Mouse (Mus musculus) limb, embryonic 15.5 days (tissue): Measurements from ENCODE around the gene Bbip1. TPM values are rescaled to one million over a fixed set of nuclear protein-coding genes. Genes with fewer than 3 reads are reported as not detected.

ENCODE experiments used
- ATAC-seq: fragments of 200-750 bp; cut with Nextera tagmentation; 2 replicates; pipeline ENCODE4 v1.8.0; 2017; ENCODE audit warnings: low read depth, moderate TSS enrichment; ENCODE audit not compliant: insufficient number of reproducible peaks, low FRiP score, low TSS enrichment
- H3K27ac ChIP-seq: fragments of 300-500 bp; sonication (generic); 2 replicates; pipeline ENCODE4 v1.5.1; 2015; ENCODE audit warnings: moderate library complexity, mild to moderate bottlenecking, inconsistent platforms
- H3K27me3 ChIP-seq: fragments of 300-500 bp; sonication (generic); 2 replicates; pipeline ENCODE4 v1.6.1; 2015; ENCODE audit warnings: inconsistent platforms
- H3K36me3 ChIP-seq: fragments of 300-500 bp; sonication (generic); 2 replicates; pipeline ENCODE4 v1.6.1; 2015; ENCODE audit warnings: inconsistent platforms
- H3K4me1 ChIP-seq: fragments of 300-500 bp; sonication (generic); 2 replicates; pipeline ENCODE4 v1.6.1; 2015; ENCODE audit warnings: inconsistent platforms
- H3K4me2 ChIP-seq: fragments of 300-500 bp; sonication (generic); 2 replicates; pipeline ENCODE4 v1.6.1; 2015; ENCODE audit warnings: mild to moderate bottlenecking, inconsistent platforms
- H3K4me3 ChIP-seq: fragments of 300-500 bp; sonication (generic); 2 replicates; pipeline ENCODE4 v1.5.1; 2015; ENCODE audit warnings: mild to moderate bottlenecking, inconsistent platforms
- H3K9ac ChIP-seq: fragments of 300-500 bp; sonication (generic); 2 replicates; pipeline ENCODE4 v1.6.1; 2015; ENCODE audit warnings: inconsistent platforms
- H3K9me3 ChIP-seq: fragments of 300-500 bp; sonication (generic); 2 replicates; pipeline ENCODE4 v1.6.1; 2016; ENCODE audit warnings: inconsistent platforms
- WGBS: fragments of 180-500 bp; shearing (Covaris S2); methylation state at CpG from one replicate; pipeline ENCODE4 v1.1.7; 2015; 5-methylcytosine and 5-hydroxymethylcytosine counted together
- polyA plus RNA-seq: library from polyadenylated mRNA; unstranded; fragments of >200 nt; fragmentation: Nextera tagmentation; extraction: Ambion mirVana; gene quantifications from 2 replicates; pipeline ENCODE4 v1.2.1, GENCODE M21; 2015

Bbip1 gene
- polyA plus RNA-seq, 1 experiment from 2014 or later, result 59.5 TPM

DNA sequence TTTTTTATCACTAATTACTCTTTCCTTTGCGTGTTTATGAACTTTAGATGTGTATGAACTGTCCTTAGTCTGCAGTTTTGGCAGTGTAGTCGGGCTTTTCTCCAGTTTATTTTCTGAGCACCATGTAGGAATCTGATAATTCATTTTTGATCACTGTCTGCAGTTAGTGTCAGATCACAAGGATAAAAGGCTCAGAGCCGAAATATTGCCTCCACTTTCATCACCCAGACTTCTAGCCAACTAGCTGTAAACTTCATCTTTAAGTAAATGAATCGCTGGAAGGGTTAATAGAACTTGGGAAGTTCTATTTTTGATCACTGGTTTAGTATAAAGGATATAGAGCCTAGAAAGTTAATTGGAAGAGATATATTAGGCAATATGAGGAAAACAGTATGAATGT lies 18.1 kb upstream of the Bbip1 start:
- Histone ChIP-seq H3K27me3 (no peaks in the 10 kb centered on the region), H3K4me3 (no peak overlapping the region), H3K27ac (no peak overlapping the region), H3K4me2 (no peak overlapping the region), H3K36me3 (0 out of 2 replicates have a peak, but pooled peaks cover 3% of the 10 kb centered on the region), H3K4me1 (no peaks in the 10 kb centered on the region), H3K9me3 (no peaks in the 10 kb centered on the region), H3K9ac (no peak overlapping the region)
- no peak for ATAC-seq
- whole genome bisulfite sequencing, result 84% methylated on average over 4 of the region's 4 CpGs

DNA sequence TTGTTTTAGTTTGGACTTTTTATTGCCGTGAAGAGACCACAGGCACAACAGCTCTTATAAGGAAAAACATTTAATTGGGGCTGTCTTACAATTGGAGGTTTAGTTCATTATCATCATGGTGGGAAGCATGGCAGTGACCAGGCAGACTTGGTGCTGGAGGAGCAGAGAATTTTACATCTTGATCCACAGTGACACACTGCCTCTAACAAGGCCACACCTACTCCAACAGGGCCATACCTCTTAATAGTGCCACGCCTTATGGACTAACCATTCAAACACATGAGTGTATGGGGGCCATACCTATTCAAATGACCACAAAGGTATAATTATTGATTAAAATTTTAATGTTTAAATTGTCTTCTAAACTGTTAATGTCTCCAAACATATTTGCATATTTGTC lies 13.1 kb upstream of the Bbip1 start:
- Histone ChIP-seq H3K36me3 (0 out of 2 replicates have a peak, but pooled peaks cover 3% of the 10 kb centered on the region), H3K4me3 (no peak overlapping the region), H3K27me3 (no peaks in the 10 kb centered on the region), H3K9me3 (no peaks in the 10 kb centered on the region), H3K4me1 (peaks cover 4% of the 10 kb centered on the region), H3K9ac (no peak overlapping the region), H3K4me2 (no peak overlapping the region), H3K27ac (no peak overlapping the region)
- ATAC-seq, result no peak
- 93% methylated on average over 2 of the region's 2 CpGs for WGBS

DNA sequence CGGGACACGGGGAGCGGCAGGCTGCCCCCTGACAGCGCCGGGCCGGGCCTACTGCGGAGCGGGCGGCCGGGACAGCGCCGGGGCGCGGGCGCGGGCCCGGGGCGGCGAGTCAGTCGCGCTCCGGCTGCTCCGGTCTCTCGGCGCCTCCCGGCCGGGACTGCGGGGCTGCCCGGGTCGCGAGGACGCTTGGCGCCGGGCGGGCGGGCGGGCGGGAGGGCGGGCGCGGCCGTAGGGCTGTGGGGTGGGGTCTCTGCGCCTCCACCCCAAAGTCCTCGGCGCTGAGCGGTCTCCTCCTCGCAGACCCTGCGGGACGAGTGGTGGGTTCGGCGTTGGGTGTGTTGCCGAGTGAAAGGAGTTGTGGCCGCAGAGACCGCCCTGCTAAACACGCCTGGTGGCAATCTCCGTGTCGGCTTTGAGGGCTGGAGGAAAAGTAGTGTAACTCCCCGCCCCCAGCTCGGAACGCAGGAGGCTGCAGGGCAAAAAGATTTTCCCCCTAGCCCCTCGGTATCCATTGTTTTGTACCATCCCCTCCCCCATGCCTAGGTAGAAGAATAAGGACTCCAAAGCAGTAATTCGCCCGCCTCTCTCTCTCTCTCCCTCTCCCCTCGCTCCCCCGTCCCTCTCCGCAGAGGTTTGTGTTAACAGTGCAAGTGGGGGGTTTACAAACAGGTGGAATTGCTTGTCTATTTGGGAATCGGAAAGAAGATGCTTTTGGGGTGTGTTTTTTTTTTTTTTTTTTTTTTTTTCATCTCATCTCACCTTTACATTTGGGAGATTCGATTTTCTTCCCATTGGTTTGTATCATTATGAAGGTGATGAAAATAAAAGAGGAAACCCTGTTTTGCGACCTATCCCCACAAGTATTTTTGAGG lies 980 bp upstream of the Bbip1 start:
- peak overlapping the region; percentile 98 for H3K4me3 ChIP-seq
- H3K36me3 ChIP-seq, result no peaks in the 10 kb centered on the region
- H3K27me3 ChIP-seq, result no peaks in the 10 kb centered on the region
- H3K9me3 ChIP-seq, result no peaks in the 10 kb centered on the region
- under 1% methylated on average over 45 of the region's 69 CpGs for WGBS
- peak overlapping the region; percentile 95 for H3K9ac ChIP-seq
- ATAC-seq, result peak; percentile 2; the same call in 1 of the 2 replicates
- peaks cover 13% of the 10 kb centered on the region for H3K4me1 ChIP-seq
- peak overlapping the region; percentile 64 for H3K4me2 ChIP-seq
- peak overlapping the region; percentile 97 for H3K27ac ChIP-seq

DNA sequence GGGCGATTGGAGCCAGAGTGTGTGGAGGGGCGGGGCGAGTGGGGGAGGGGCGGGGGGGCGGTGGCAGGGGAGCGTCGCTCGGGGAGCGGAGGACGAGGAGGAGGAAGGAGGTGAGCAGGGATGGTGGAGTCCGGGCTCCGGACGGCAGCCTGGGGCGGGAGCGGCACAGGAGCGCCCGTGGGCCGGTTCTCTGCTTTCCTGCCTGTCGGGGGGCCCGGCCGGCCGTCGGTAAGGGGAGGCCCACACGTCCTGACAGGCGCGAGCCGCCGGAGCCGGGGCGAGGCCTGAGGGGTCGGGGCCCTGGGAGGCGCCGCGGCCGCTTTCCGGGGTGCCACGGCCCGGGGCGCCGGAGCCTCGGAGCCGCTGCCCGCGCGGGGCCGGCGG lies 351 bp upstream of the Bbip1 start:
- Histone ChIP-seq H3K27me3 (no peaks in the 10 kb centered on the region), H3K4me1 (peaks cover 13% of the 10 kb centered on the region), H3K4me3 (peak overlapping the region; percentile 98), H3K9me3 (no peaks in the 10 kb centered on the region), H3K4me2 (peak overlapping the region; percentile 64), H3K36me3 (no peaks in the 10 kb centered on the region), H3K9ac (peak overlapping the region; percentile 95), H3K27ac (peak overlapping the region; percentile 97)
- ATAC-seq, result no peak
- WGBS, result under 1% methylated on average over 36 of the region's 47 CpGs

DNA sequence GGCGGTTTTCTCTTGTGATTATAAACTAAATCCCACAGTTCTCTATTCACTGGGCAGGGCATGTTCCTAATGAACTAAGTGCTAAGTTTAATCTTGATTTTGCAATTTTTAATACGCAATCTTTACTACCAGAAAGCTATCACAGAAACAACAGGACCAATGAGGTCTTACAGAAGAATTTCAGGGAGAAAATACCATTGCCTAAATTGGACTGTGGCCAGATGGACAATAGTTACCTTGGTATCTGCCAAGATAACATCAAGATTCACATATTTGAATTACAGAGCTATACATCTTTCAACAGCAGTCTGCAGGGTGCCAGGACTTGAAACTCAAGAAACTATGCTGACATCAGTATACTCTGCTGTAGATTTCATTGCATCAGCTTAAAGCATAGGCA lies 2.1 kb downstream of the Bbip1 start:
- Histone ChIP-seq H3K4me3 (no peak overlapping the region), H3K4me1 (peaks cover 10% of the 10 kb centered on the region), H3K27me3 (no peaks in the 10 kb centered on the region), H3K4me2 (no peak overlapping the region), H3K9ac (no peak overlapping the region), H3K36me3 (peaks cover 9% of the 10 kb centered on the region), H3K27ac (no peak overlapping the region), H3K9me3 (no peaks in the 10 kb centered on the region)
- ATAC-seq, result no peak
- WGBS, result 84% methylated on average over 2 of the region's 2 CpGs

DNA sequence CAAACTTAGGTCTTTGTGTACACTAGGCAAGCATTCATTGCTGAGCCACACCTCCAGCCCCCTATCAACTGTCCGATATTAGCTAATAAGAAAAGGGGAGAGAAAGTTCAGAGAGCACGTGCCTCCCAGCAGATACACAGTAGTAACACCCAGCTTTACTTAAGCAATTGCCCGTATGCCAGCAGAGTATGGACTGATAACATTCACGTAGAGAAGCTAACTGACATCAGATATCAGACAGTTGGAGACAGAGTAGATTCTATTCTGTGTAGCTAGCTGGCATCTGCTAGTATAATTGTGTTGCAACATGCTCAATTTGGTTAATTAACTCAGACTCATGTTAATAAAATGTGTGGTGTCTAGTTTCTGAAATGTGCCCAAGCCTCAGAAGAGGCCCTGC lies 3.3 kb downstream of the Bbip1 start:
- H3K9ac ChIP-seq, result no peak overlapping the region
- no peak overlapping the region for H3K4me2 ChIP-seq
- H3K4me3 ChIP-seq, result no peak overlapping the region
- no peak for ATAC-seq
- H3K9me3 ChIP-seq, result no peaks in the 10 kb centered on the region
- 87% methylated on average over 4 of the region's 4 CpGs for WGBS
- no peaks in the 10 kb centered on the region for H3K27me3 ChIP-seq
- no peak overlapping the region for H3K27ac ChIP-seq
- H3K4me1 ChIP-seq, result peaks cover 10% of the 10 kb centered on the region
- peaks cover 9% of the 10 kb centered on the region for H3K36me3 ChIP-seq

DNA sequence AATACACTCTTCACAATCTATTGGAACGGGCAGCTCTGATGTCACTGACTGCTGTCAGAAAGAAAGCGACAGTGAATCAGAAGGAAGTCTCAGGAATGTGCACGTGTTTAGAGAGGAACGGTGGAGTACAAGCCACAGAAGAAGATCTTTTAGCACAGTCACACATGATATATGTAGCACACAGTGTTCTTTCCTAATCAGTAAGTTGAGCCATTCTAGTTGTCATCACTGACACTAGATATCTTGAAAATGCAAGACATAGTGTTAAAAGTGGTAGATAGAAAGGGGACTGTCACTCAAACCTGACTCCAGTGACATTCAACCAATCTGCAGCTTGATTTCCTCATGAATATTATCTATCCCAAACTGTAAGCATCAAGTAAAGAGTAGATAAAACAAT lies 5.0 kb downstream of the Bbip1 start:
- H3K27me3 ChIP-seq, result no peaks in the 10 kb centered on the region
- H3K4me1 ChIP-seq, result peaks cover 7% of the 10 kb centered on the region
- 79% methylated on average over 4 of the region's 4 CpGs for WGBS
- H3K4me3 ChIP-seq, result no peak overlapping the region
- no peak for ATAC-seq
- H3K27ac ChIP-seq, result no peak overlapping the region
- H3K4me2 ChIP-seq, result no peak overlapping the region
- H3K9ac ChIP-seq, result no peak overlapping the region
- no peaks in the 10 kb centered on the region for H3K9me3 ChIP-seq
- peaks cover 9% of the 10 kb centered on the region for H3K36me3 ChIP-seq

DNA sequence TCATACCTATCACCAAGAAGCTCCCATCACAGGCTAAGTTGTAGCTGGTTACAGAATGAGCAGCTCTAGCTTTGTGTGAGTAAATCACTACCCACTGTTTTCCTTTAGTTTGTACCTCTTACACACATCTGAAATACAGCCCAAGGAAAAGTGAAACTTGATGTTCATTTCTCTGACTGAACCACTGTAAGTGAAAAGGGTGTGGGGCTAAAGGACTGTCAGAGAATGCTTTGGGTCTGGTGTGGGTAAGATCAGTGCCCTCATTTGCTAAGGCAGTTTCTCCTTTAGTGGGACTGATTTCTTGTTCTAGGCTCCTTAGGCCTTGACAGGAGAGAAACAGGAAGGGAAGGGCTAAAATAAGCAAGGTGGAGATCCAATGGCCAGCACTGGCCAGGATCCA lies 10.4 kb downstream of the Bbip1 start:
- Histone ChIP-seq H3K4me3 (no peak overlapping the region), H3K4me1 (no peaks in the 10 kb centered on the region), H3K27me3 (no peaks in the 10 kb centered on the region), H3K4me2 (no peak overlapping the region), H3K27ac (no peak overlapping the region), H3K9me3 (no peaks in the 10 kb centered on the region), H3K36me3 (peaks cover 29% of the 10 kb centered on the region), H3K9ac (no peak overlapping the region)
- no peak for ATAC-seq

DNA sequence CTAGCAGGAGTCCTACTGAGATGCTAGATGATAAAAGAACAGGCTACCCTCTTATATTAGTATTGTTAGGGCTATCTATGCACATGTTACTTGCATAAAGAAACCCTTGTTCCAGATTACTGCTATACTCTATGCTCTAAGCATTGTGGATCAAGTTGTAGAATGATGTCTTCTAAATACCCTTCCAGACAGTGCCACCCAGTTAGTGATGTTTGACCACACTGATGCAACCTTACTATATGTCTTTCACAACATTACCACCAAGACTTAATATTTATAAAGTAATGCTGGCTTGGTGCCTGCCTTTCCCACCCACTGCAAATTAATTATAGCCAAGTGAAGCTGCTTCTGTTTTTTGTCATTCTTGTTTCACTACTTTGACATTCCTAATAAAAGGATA lies 11.4 kb downstream of the Bbip1 start:
- no peaks in the 10 kb centered on the region for H3K4me1 ChIP-seq
- ATAC-seq, result no peak
- H3K9ac ChIP-seq, result no peak overlapping the region
- H3K27me3 ChIP-seq, result no peaks in the 10 kb centered on the region
- H3K36me3 ChIP-seq, result peaks cover 29% of the 10 kb centered on the region
- no peaks in the 10 kb centered on the region for H3K9me3 ChIP-seq
- no peak overlapping the region for H3K4me2 ChIP-seq
- H3K4me3 ChIP-seq, result no peak overlapping the region
- no peak overlapping the region for H3K27ac ChIP-seq

DNA sequence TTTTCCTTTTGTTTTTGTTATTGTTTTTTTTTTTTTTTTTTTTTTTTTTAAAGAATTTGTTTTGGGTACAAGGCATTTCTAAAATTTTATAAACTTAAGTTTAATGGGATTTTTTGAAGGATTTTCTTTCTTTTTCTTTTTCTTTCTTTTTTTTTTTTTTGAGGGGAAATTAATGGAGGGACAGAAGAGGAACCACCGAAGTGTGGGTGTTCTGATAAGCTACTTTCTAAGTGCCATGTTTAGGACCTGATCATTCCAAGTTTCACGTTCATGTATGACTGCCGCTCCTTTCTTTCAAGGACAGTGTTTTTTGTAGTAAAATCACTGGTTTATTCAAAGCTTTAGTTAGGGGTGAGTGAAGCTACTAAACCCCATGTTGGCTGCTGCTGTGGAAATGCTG lies 15.2 kb downstream of the Bbip1 start:
- Histone ChIP-seq H3K27ac (no peak overlapping the region), H3K4me3 (no peak overlapping the region), H3K27me3 (no peaks in the 10 kb centered on the region), H3K9me3 (no peaks in the 10 kb centered on the region), H3K9ac (no peak overlapping the region), H3K4me1 (no peaks in the 10 kb centered on the region), H3K4me2 (no peak overlapping the region), H3K36me3 (peaks cover 47% of the 10 kb centered on the region)
- 94% methylated on average over 3 of the region's 3 CpGs for WGBS
- ATAC-seq, result no peak

DNA sequence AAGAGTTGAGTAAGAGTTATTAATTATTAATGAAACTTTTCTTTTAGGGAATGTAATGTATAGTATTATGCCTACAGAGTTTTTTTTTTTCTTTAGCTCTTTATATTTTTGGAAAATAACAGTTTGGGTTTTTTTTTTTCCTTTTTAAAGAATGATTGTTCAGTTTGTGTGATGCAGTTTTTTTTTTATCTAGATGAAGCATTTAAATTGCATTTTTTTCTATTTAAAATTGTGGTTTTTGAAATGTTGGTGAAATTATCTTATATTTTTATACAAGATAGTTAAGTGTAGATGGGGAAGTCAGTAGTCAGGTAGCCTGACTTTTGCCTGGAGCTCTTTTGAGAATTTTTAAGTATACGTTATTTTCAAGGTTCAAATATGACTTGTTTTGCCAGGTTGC lies 17.7 kb downstream of the Bbip1 start:
- peaks cover 61% of the 10 kb centered on the region for H3K36me3 ChIP-seq
- ATAC-seq, result no peak
- 88% methylated on average over 1 of the region's 1 CpGs for WGBS

DNA sequence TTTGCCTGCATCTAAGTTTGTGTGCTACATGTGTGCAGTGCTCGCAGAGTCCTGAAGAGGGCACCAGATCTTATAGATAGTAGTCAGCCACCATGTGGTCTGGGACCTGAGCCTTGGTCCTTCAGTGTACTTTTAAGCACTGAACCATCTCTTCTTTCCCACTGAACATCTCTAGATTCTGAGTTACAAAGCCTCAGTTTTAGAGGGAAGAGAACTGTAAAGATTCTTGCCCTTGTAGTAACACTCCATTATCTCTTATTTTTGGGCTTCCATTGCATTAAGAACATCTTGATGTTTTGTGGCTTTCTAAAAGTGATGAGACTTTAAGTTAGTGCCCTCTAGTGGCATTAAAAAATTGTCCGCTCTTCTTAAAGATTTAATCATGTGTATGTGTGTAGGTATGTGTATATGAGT lies 19.1 kb downstream of the Bbip1 start:
- no peak overlapping the region for H3K9ac ChIP-seq
- H3K4me2 ChIP-seq, result no peak overlapping the region
- H3K27me3 ChIP-seq, result no peaks in the 10 kb centered on the region
- no peak overlapping the region for H3K27ac ChIP-seq
- no peak for ATAC-seq
- WGBS, result 75% methylated on average over 2 of the region's 2 CpGs
- no peaks in the 10 kb centered on the region for H3K9me3 ChIP-seq
- peaks cover 57% of the 10 kb centered on the region for H3K36me3 ChIP-seq
- no peak overlapping the region for H3K4me3 ChIP-seq
- no peaks in the 10 kb centered on the region for H3K4me1 ChIP-seq

More for the DNA sequence above, 17.7 kb downstream of the Bbip1 start:
- no peak overlapping the region for H3K4me2 ChIP-seq
- H3K27me3 ChIP-seq, result no peaks in the 10 kb centered on the region
- H3K9ac ChIP-seq, result no peak overlapping the region
- H3K27ac ChIP-seq, result no peak overlapping the region
- no peaks in the 10 kb centered on the region for H3K9me3 ChIP-seq
- H3K4me3 ChIP-seq, result no peak overlapping the region
- H3K4me1 ChIP-seq, result no peaks in the 10 kb centered on the region
